In genomic region chr1:171250680-171251593, GRCm38 (mm10) we compare ENCODE assay signal across 8 mouse cellular contexts. TPM values are rescaled to one million over a fixed set of nuclear protein-coding genes. Genes with fewer than 3 reads are reported as not detected.
DNase-seq lines count a peak whose midpoint lies in the region; ATAC-seq and TF ChIP-seq lines count a peak whose summit lies in the region.

Ndufs2 (minus strand) TSS chr1:171251388.

- no peak for ATAC-seq in hindbrain, embryonic 14.5 days (ENCODE audit: low FRiP score)
- ATAC-seq in liver, embryonic 15.5 days (ENCODE audit: insufficient read depth) = no peak

- H3K36me3 ChIP-seq in hindbrain, embryonic 14.5 days (replicated peaks; ENCODE audit: control insufficient read depth, insufficient read depth) = no peaks in the 10 kb centered on the region
- no peaks in the 10 kb centered on the region for H3K36me3 ChIP-seq in liver, embryonic 15.5 days (replicated peaks)
- no peaks in the 10 kb centered on the region for H3K36me3 ChIP-seq in small intestine, adult 2 months (ENCODE audit: control insufficient read depth, insufficient read depth, low read length)

- H3K27ac ChIP-seq in gastrocnemius, adult 2 months = peak within 1 kb of the TSS; percentile 97
- peak within 1 kb of the TSS; percentile 29 for H3K27ac ChIP-seq in hindbrain, embryonic 14.5 days
- H3K27ac ChIP-seq in liver, embryonic 15.5 days (replicated peaks) = no peak within 1 kb of the TSS
- no peak within 1 kb of the TSS for H3K27ac ChIP-seq in small intestine, adult 2 months (ENCODE audit: insufficient read depth, low read depth, low read length)

- peak within 1 kb of the TSS; percentile 54 for H3K9ac ChIP-seq in hindbrain, embryonic 14.5 days
- no peak within 1 kb of the TSS for H3K9ac ChIP-seq in liver, embryonic 15.5 days

- 7% methylated on average over 26 of the region's 26 CpGs for WGBS in hindbrain, embryonic 14.5 days
- 34% methylated on average over 26 of the region's 26 CpGs for WGBS in liver, embryonic 15.5 days (ENCODE audit: insufficient replicate concordance)
- WGBS in small intestine, adult 2 months = 46% methylated on average over 26 of the region's 26 CpGs

- no peaks in the 10 kb centered on the region for H3K9me3 ChIP-seq in hindbrain, embryonic 14.5 days (ENCODE audit: control insufficient read depth, low read length)
- H3K9me3 ChIP-seq in liver, embryonic 15.5 days (replicated peaks) = no peaks in the 10 kb centered on the region

- H3K4me3 ChIP-seq in gastrocnemius, adult 2 months = peak within 1 kb of the TSS; percentile 75
- H3K4me3 ChIP-seq in hindbrain, embryonic 14.5 days (replicated peaks; ENCODE audit: low read length) = peak within 1 kb of the TSS; percentile 25
- 0 out of 2 replicates have a peak within 1 kb of the TSS, but pooled peaks have one; percentile 18 for H3K4me3 ChIP-seq in liver, embryonic 15.5 days (replicated peaks)
- H3K4me3 ChIP-seq in small intestine, adult 2 months (ENCODE audit: low read depth, low read length) = peak within 1 kb of the TSS; percentile 42

- DNase-seq in left cerebral cortex, adult 18-20 months (ENCODE audit: low spot score in 2 of 2) = no peak
- DNase-seq in left cerebral cortex, adult 11 months (ENCODE audit: low spot score) = no peak
- DNase-seq in adrenal gland, postnatal 36 days = no peak
- peak; percentile 60 for DNase-seq in gastrocnemius, adult 2 months
- no peak for DNase-seq in hindbrain, embryonic 14.5 days (ENCODE audit: low spot score)
- DNase-seq in B cell, adult 2 months = no peak

- H3K4me2 ChIP-seq in hindbrain, embryonic 14.5 days (replicated peaks) = peak within 1 kb of the TSS; percentile 49
- peak within 1 kb of the TSS; percentile 27; the same call in 1 of the 2 replicates for H3K4me2 ChIP-seq in liver, embryonic 15.5 days

- no peak for TF ChIP-seq CTCF in gastrocnemius, adult 2 months (IDR thresholded peaks at IDR 0.05)
- no peak for TF ChIP-seq CTCF in small intestine, adult 2 months (IDR thresholded peaks at IDR 0.05; ENCODE audit: extremely low read depth, insufficient read length, insufficient replicate concordance, low read depth, low read length)

- H3K4me1 ChIP-seq in hindbrain, embryonic 14.5 days (replicated peaks; ENCODE audit: control insufficient read depth, insufficient read depth, low read length) = peaks cover 38% of the 10 kb centered on the region
- peaks cover 28% of the 10 kb centered on the region for H3K4me1 ChIP-seq in liver, embryonic 15.5 days (replicated peaks)
- H3K4me1 ChIP-seq in small intestine, adult 2 months (ENCODE audit: control insufficient read depth, insufficient read depth, insufficient read length, low read length) = peaks cover 16% of the 10 kb centered on the region

- TF ChIP-seq POLR2A in small intestine, adult 2 months (IDR thresholded peaks at IDR 0.05; ENCODE audit: low read depth, low read length) = no peak

- no peaks in the 10 kb centered on the region for H3K27me3 ChIP-seq in hindbrain, embryonic 14.5 days (ENCODE audit: control insufficient read depth, insufficient read depth, low read length)
- peaks cover 61% of the 10 kb centered on the region for H3K27me3 ChIP-seq in liver, embryonic 15.5 days
- H3K27me3 ChIP-seq in small intestine, adult 2 months (ENCODE audit: control insufficient read depth, insufficient read depth, low read length) = no peaks in the 10 kb centered on the region

- intact Hi-C loops in gastrocnemius, adult 2 months (cut with DNase I) = no loop called here

RNA-seq across cellular contexts. Expression of gene Ndufs2, which starts in this region (rescaled TPM):
- 100 to 1,000 TPM; 280 to 286 TPM for total RNA-seq in left cerebral cortex, adult 18-20 months (2021)
- 100 to 1,000 TPM; 657 to 866 TPM for total RNA-seq in adrenal gland, postnatal 36 days (2021)
- 1,000 to 10,000 TPM; 1,014 to 1,063 TPM for total RNA-seq in gastrocnemius, adult 2 months (2021)
- 218 and 247 TPM in 2 replicates for polyA plus RNA-seq in hindbrain, embryonic 14.5 days (2014; fragmentation: Nextera tagmentation; extraction: Ambion mirVana)
- 137 and 144 TPM in 2 replicates for polyA plus RNA-seq in liver, embryonic 15.5 days (2015; fragmentation: Nextera tagmentation; extraction: Ambion mirVana)
- polyA plus RNA-seq in small intestine, adult 2 months (2012; rRNA removed) = 79.8 and 116 TPM in 2 replicates

Comparison
In these comparisons a context has a peak if more than half of its experiments do, and no peak if none do; other contexts are left out.
1. H3K27ac ChIP-seq: peak in gastrocnemius, adult 2 months (single experiment) and hindbrain, embryonic 14.5 days (single experiment); none in liver, embryonic 15.5 days (single experiment) and small intestine, adult 2 months (single experiment).
2. H3K4me3 ChIP-seq: peak in every context shown above with its lines; median percentile 75 in gastrocnemius, adult 2 months; 42 in small intestine, adult 2 months; 25 in hindbrain, embryonic 14.5 days; 18 in liver, embryonic 15.5 days.